Mouse (Mus musculus) megakaryocyte, embryonic 14.5 days (primary cell): ENCODE results near the gene Popdc3.

Source experiments
- FLI1 ChIP-seq: IDR thresholded peaks from 2 replicates; pipeline ENCODE4 v1.6.1; 2012; ENCODE audit warnings: low read length, inconsistent platforms, mixed read lengths
- GATA1 ChIP-seq: IDR thresholded peaks from 3 replicates; pipeline ENCODE4 v1.6.1; 2012; ENCODE audit warnings: mixed read lengths, low read length, inconsistent platforms, borderline replicate concordance

DNA sequence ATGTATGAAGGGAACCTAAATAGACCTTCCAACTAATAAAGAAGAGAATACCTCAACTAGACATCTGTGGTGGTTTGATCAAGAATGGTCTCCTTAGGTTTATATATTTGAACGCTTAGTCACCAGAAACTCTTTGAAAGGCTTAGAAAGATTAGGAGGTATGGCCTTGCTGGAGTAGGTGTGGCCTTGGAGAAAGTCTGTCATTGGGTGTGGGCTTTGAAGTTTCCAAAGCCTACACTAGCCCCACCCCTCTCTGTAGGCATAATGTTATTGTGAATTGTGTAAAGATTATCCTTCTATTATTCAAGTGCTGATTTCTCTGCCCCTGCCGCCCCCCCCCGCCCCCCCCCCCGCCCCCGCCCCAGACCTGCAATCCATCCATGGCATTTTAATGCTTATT lies 59.6 kb downstream of the Popdc3 start:
- TF ChIP-seq FLI1 (no peak), GATA1 (no peak)
